Mouse (Mus musculus) erythroblast, embryonic 14.5 days (primary cell): ENCODE measurements around the gene Slc32a1. TPM values are rescaled to one million over a fixed set of nuclear protein-coding genes. Genes with fewer than 3 reads are reported as not detected.

Source experiments
- H3K27me3 ChIP-seq: 2 replicates; pipeline ENCODE4 v1.6.1; 2012; ENCODE audit warnings: inconsistent platforms; ENCODE audit not compliant: control insufficient read depth
- H3K36me3 ChIP-seq: 2 replicates; pipeline ENCODE4 v1.6.1; 2012; ENCODE audit warnings: mild to moderate bottlenecking, inconsistent platforms; ENCODE audit not compliant: control insufficient read depth
- H3K4me1 ChIP-seq: 2 replicates; pipeline ENCODE4 v1.6.1; 2012; ENCODE audit warnings: inconsistent platforms; ENCODE audit not compliant: control insufficient read depth
- H3K4me3 ChIP-seq: replicated peaks from 2 replicates; pipeline ENCODE3; 2012; ENCODE audit warnings: moderate library complexity, mild to moderate bottlenecking, inconsistent platforms
- H3K9me3 ChIP-seq: 2 replicates; pipeline ENCODE4 v1.6.1; 2012; ENCODE audit warnings: low read length, inconsistent platforms, mixed read lengths; ENCODE audit not compliant: control insufficient read depth
- GATA1 ChIP-seq: IDR thresholded peaks from 2 replicates; pipeline ENCODE4 v1.6.1; 2012; ENCODE audit warnings: low read length, inconsistent platforms, mixed read lengths
- TAL1 ChIP-seq: IDR thresholded peaks from 3 replicates; pipeline ENCODE4 v1.6.1; 2012; ENCODE audit warnings: low read length, inconsistent platforms, mixed read lengths
- polyA plus RNA-seq: library from polyadenylated mRNA; stranded (reverse); fragments of >175 nt; gene quantifications from 2 replicates; pipeline ENCODE4 v1.2.3, GENCODE M21; 2012

Slc32a1 gene
- polyA plus RNA-seq, 1 experiment, result not detected

DNA sequence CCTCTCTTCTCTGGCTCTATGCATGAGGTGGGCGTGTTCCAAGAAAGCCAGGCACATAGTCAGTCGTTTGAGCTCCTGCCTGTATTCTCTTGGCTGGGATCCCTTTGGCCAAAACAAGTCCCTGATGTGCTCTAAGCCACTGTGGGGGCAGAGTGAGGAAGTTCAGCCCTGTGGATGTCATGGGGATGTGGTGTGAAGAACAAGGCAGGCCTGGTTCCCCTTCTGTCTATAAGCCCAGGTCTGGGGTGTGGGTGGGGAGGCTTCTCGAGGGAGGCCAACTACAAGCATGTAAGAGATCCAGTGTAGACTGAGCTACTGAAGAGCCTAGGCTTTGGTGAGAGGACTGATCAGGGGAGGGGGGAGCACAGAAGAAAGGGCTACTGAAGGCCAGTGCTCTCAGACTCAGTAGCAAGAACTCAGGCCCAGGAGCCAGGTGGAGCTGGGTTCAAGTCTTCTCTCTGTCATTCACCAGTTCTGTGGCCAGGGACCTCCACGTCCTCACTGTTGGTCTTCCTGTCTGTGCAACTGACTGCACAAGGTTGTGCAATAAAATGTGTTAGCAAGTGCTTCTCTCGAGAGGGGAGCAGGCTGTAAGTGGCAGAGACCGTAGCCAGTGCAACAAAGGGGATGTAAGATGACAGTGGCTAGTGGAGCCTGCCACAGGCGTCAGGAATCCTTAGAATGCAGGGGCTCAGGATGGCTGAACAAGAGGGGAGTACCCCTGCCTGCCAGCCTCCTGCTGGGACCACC, 40.8 kb downstream of the Slc32a1 start:
- TF ChIP-seq TAL1 (no peak), GATA1 (no peak)
- Histone ChIP-seq H3K36me3 (no peaks in the 10 kb centered on the region), H3K9me3 (no peaks in the 10 kb centered on the region), H3K4me1 (no peaks in the 10 kb centered on the region), H3K27me3 (no peaks in the 10 kb centered on the region), H3K4me3 (no peak overlapping the region)

- TF ChIP-seq TAL1 (no peak), GATA1 (no peak)
- Histone ChIP-seq H3K36me3 (no peaks in the 10 kb centered on the region), H3K4me3 (no peak overlapping the region), H3K9me3 (no peaks in the 10 kb centered on the region), H3K27me3 (no peaks in the 10 kb centered on the region), H3K4me1 (no peaks in the 10 kb centered on the region)
Observed at GRCm38 (mm10) chr2:158652985-158653384, 42.4 kb downstream of the Slc32a1 start.

- Histone ChIP-seq H3K4me1 (no peaks in the 10 kb centered on the region), H3K36me3 (no peaks in the 10 kb centered on the region), H3K27me3 (no peaks in the 10 kb centered on the region), H3K4me3 (no peak overlapping the region), H3K9me3 (no peaks in the 10 kb centered on the region)
- no peak for TF ChIP-seq GATA1
- TF ChIP-seq TAL1, result no peak
Observed at GRCm38 (mm10) chr2:158654717-158655116, 44.1 kb downstream of the Slc32a1 start.

- H3K36me3 ChIP-seq, result no peaks in the 10 kb centered on the region
- no peaks in the 10 kb centered on the region for H3K27me3 ChIP-seq
- no peak overlapping the region for H3K4me3 ChIP-seq
- H3K4me1 ChIP-seq, result no peaks in the 10 kb centered on the region
- TF ChIP-seq GATA1 (no peak), TAL1 (no peak)
- no peaks in the 10 kb centered on the region for H3K9me3 ChIP-seq
Observed at GRCm38 (mm10) chr2:158655806-158656205, 45.2 kb downstream of the Slc32a1 start.

DNA sequence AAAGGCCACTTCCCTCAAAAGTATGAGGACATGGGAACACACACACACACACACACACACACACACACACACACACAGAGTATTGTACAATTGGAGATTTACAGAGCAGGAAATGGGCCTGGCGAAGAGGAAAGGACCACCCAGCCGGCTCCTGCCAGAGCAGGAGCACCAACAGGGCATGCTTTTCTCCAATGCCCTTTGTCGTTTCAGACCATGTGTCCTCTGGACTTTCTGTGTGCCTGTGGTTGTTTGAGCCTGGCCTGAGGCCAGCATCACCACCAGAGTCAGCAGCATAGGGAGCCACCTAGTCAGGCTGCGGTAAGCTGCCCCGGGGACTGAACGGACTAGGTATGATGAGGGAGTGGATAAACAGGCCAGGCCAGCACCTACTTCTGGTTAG, 48.3 kb downstream of the Slc32a1 start:
- TF ChIP-seq TAL1 (no peak), GATA1 (no peak)
- Histone ChIP-seq H3K36me3 (no peaks in the 10 kb centered on the region), H3K4me1 (no peaks in the 10 kb centered on the region), H3K27me3 (no peaks in the 10 kb centered on the region), H3K4me3 (no peak overlapping the region), H3K9me3 (no peaks in the 10 kb centered on the region)

GRCm38 (mm10) chr2:158659346-158659745, 48.8 kb downstream of the Slc32a1 start:
- Histone ChIP-seq H3K27me3 (no peaks in the 10 kb centered on the region), H3K4me3 (no peak overlapping the region)
- no peak for TF ChIP-seq TAL1
- TF ChIP-seq GATA1, result no peak

DNA sequence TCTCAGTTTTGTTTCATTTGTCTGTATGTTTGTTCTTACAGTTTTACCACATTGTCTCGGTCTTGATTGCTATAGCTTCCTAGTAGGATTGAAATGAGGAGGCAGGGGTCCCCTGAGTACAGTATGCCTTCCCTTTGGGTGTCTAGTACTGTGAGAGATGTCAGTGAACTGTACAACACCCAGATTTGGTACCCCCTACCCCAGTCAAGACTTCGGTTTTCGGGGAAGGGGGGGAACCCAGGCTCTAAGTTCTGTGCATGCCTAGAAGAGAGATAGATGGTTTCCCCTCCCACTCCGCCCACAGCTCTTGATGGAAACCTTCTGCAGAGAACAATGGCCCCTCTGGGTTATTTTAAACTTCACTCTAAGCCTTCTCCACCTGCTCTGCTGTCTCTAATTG, 54.5 kb downstream of the Slc32a1 start, which contains the start of gene Ppp1r16b:
TSS of gene Ppp1r16b (plus strand) at position 301 of the 400 bp plus-strand sequence.
- H3K36me3 ChIP-seq, result no peaks in the 10 kb centered on the region
- peaks cover 51% of the 10 kb centered on the region for H3K27me3 ChIP-seq
- no peak within 1 kb of the TSS for H3K4me3 ChIP-seq
- H3K9me3 ChIP-seq, result no peaks in the 10 kb centered on the region
- H3K4me1 ChIP-seq, result no peaks in the 10 kb centered on the region
- TF ChIP-seq TAL1 (no peak), GATA1 (no peak)

More at GRCm38 (mm10) chr2:158659346-158659745, 48.8 kb downstream of the Slc32a1 start:
- H3K4me1 ChIP-seq, result no peaks in the 10 kb centered on the region
- H3K36me3 ChIP-seq, result no peaks in the 10 kb centered on the region
- H3K9me3 ChIP-seq, result no peaks in the 10 kb centered on the region

Other genes starting within 250 kb of the Slc32a1 start
- not detected in 2 replicates for gene Snhg11, start 235.1 kb upstream of the Slc32a1 start, polyA plus RNA-seq
- 0.24 and 0.34 TPM in 2 replicates for gene Ralgapb, start 200.9 kb upstream of the Slc32a1 start, polyA plus RNA-seq
- not detected in 2 replicates for gene Adig, start 108.2 kb upstream of the Slc32a1 start, polyA plus RNA-seq
- gene Arhgap40, start 98.0 kb upstream of the Slc32a1 start, polyA plus RNA-seq, result not detected in 2 replicates
- 0.53 and 0.66 TPM in 2 replicates for gene Actr5, start 14.1 kb downstream of the Slc32a1 start, polyA plus RNA-seq
- gene Ppp1r16b, start 54.6 kb downstream of the Slc32a1 start, polyA plus RNA-seq, result 0.01 TPM in 1 of 2 replicates, not detected in the other
- gene Fam83d, start 157.3 kb downstream of the Slc32a1 start, polyA plus RNA-seq, result 0.91 and 1.4 TPM in 2 replicates
- 0.24 and 0.38 TPM in 2 replicates for gene Dhx35, start 184.0 kb downstream of the Slc32a1 start, polyA plus RNA-seq